Mouse (Mus musculus): ENCODE data around the gene Slc2a10.

- TF ChIP-seq CTCF (IDR thresholded peaks at IDR 0.05; ENCODE audit: low read depth) (no peak), EP300 (IDR thresholded peaks at IDR 0.05; ENCODE audit: low read depth) (no peak)
Measured at GRCm38 (mm10) chr2:165497706-165498275, 5.8 kb upstream of the Slc2a10 start.

All from liver, postnatal 0 days (tissue).